11 mouse cellular contexts compared by ENCODE assay signal in genomic region chr11:101963043-101963442, GRCm38 (mm10). TPM values are rescaled to one million over a fixed set of nuclear protein-coding genes. Genes with fewer than 3 reads are reported as not detected.
DNase-seq lines count a peak whose midpoint lies in the region; ATAC-seq and TF ChIP-seq lines count a peak whose summit lies in the region.
"Had no signal": no experiment of that assay in that cellular context is flagged by ENCODE, and none has a peak within 500 bp of the region (broad histone marks: within the 10 kb centered on the region; RNA-seq: fewer than 3 reads in every experiment).

No protein-coding gene starts in this region.

- peak overlapping the region; percentile 74 for H3K4me3 ChIP-seq in gastrocnemius, adult 2 months
- H3K4me3 ChIP-seq in neural tube, embryonic 11.5 days (ENCODE audit: low read depth, low read length), result peak overlapping the region; percentile 48
- peak overlapping the region; percentile 58 for H3K4me3 ChIP-seq in limb, embryonic 13.5 days
- no peak overlapping the region for H3K4me3 ChIP-seq in stomach, embryonic 16.5 days (replicated peaks; ENCODE audit: low read length)

- peaks cover 33% of the 10 kb centered on the region for H3K27me3 ChIP-seq in neural tube, embryonic 11.5 days (ENCODE audit: control insufficient read depth, insufficient read depth, low read length)
- H3K27me3 ChIP-seq in limb, embryonic 13.5 days, result peaks cover 84% of the 10 kb centered on the region
- peaks cover 61% of the 10 kb centered on the region for H3K27me3 ChIP-seq in stomach, embryonic 16.5 days (ENCODE audit: control insufficient read depth, insufficient read depth, low read length)

- TF ChIP-seq CTCF in gastrocnemius, adult 2 months (IDR thresholded peaks at IDR 0.05), result no peak

- peaks cover 24% of the 10 kb centered on the region for H3K4me1 ChIP-seq in neural tube, embryonic 11.5 days (ENCODE audit: control insufficient read depth, insufficient read depth, low read length)
- peaks cover 24% of the 10 kb centered on the region for H3K4me1 ChIP-seq in limb, embryonic 13.5 days
- peaks cover 12% of the 10 kb centered on the region; the same call in 1 of the 2 replicates for H3K4me1 ChIP-seq in stomach, embryonic 16.5 days (ENCODE audit: control insufficient read depth, insufficient read depth, low read length)

- H3K4me2 ChIP-seq in neural tube, embryonic 11.5 days (ENCODE audit: low read depth), result peak overlapping the region; percentile 96
- H3K4me2 ChIP-seq in limb, embryonic 13.5 days (replicated peaks), result peak overlapping the region; percentile 98
- H3K4me2 ChIP-seq in stomach, embryonic 16.5 days (ENCODE audit: low read depth, low read length), result 0 out of 2 replicates have a peak overlapping the region, but pooled peaks have one; percentile 94

- no peaks in the 10 kb centered on the region for H3K36me3 ChIP-seq in neural tube, embryonic 11.5 days (ENCODE audit: control insufficient read depth, insufficient read depth, low read length)
- H3K36me3 ChIP-seq in limb, embryonic 13.5 days, result no peaks in the 10 kb centered on the region
- H3K36me3 ChIP-seq in stomach, embryonic 16.5 days (ENCODE audit: control insufficient read depth, insufficient read depth, low read length), result no peaks in the 10 kb centered on the region

- DNase-seq in gastrocnemius, adult 2 months, result no peak
- no peak for DNase-seq in gastrocnemius, adult 8-10 months (ENCODE audit: low spot score in 2 of 2)
- no peak for DNase-seq in neural tube, embryonic 11.5 days (ENCODE audit: low spot score)
- DNase-seq in neural tube, embryonic 10.5 days (ENCODE audit: extremely low spot score, low spot score), result no peak
- no peak for DNase-seq in retina, embryonic 14.5 days (ENCODE audit: low spot score)
- no peak for DNase-seq in cerebellum, adult 8-10 months
- DNase-seq: cerebellum, adult 9-11 months; gastrocnemius, postnatal 25 days had no signal

- no peak for ATAC-seq in neural tube, embryonic 11.5 days (ENCODE audit: insufficient read depth, low FRiP score, low TSS enrichment)
- ATAC-seq in limb, embryonic 13.5 days (ENCODE audit: low FRiP score, low read depth), result no peak
- ATAC-seq in stomach, embryonic 16.5 days (ENCODE audit: insufficient read depth, low FRiP score), result no peak

- under 1% methylated on average over 11 of the region's 11 CpGs for WGBS in neural tube, embryonic 11.5 days
- WGBS in limb, embryonic 13.5 days, result 1% methylated on average over 11 of the region's 11 CpGs
- WGBS in stomach, embryonic 16.5 days, result 9% methylated on average over 11 of the region's 11 CpGs

- intact Hi-C loops in gastrocnemius, adult 2 months (cut with DNase I), result no loop called here

- H3K9me3 ChIP-seq in neural tube, embryonic 11.5 days (ENCODE audit: control insufficient read depth, low read length), result no peaks in the 10 kb centered on the region
- no peaks in the 10 kb centered on the region for H3K9me3 ChIP-seq in limb, embryonic 13.5 days
- no peaks in the 10 kb centered on the region for H3K9me3 ChIP-seq in stomach, embryonic 16.5 days (replicated peaks; ENCODE audit: control insufficient read depth, low read length)

- H3K9ac ChIP-seq in neural tube, embryonic 11.5 days (ENCODE audit: low read length), result 0 out of 2 replicates have a peak overlapping the region, but pooled peaks have one; percentile 63
- H3K9ac ChIP-seq in limb, embryonic 13.5 days, result no peak overlapping the region
- H3K9ac ChIP-seq in stomach, embryonic 16.5 days (ENCODE audit: low read length), result no peak overlapping the region
- H3K9ac ChIP-seq: liver, embryonic 14.5 days had no signal

- H3K27ac ChIP-seq in gastrocnemius, adult 2 months, result no peak overlapping the region
- H3K27ac ChIP-seq in neural tube, embryonic 11.5 days (ENCODE audit: low read depth, low read length), result no peak overlapping the region
- H3K27ac ChIP-seq in limb, embryonic 13.5 days, result no peak overlapping the region
- no peak overlapping the region for H3K27ac ChIP-seq in stomach, embryonic 16.5 days (ENCODE audit: low read length)
- H3K27ac ChIP-seq: liver, embryonic 14.5 days had no signal

RNA-seq across cellular contexts. Expression of gene Sost, which starts 3.8 kb away (rescaled TPM):
- not detected for total RNA-seq in gastrocnemius, adult 2 months (2021)
- not detected for total RNA-seq in gastrocnemius, adult 8-10 months (2022)
- not detected in 2 replicates for polyA plus RNA-seq in neural tube, embryonic 11.5 days (2014; fragmentation: Nextera tagmentation; extraction: Ambion mirVana)
- polyA plus RNA-seq in limb, embryonic 13.5 days (2015; fragmentation: Nextera tagmentation; extraction: Ambion mirVana), result 0.38 TPM in 2 replicates
- not detected in 2 replicates for polyA plus RNA-seq in stomach, embryonic 16.5 days (2015; fragmentation: Nextera tagmentation; extraction: Ambion mirVana)
- total RNA-seq: gastrocnemius, postnatal 25 days had no signal

RNA-seq across cellular contexts. Expression of gene Cfap97d1, which starts 21.0 kb away (rescaled TPM):
- not detected for total RNA-seq in gastrocnemius, adult 2 months (2021)
- not detected for total RNA-seq in gastrocnemius, adult 8-10 months (2022)
- not detected in 2 replicates for polyA plus RNA-seq in neural tube, embryonic 11.5 days (2014; fragmentation: Nextera tagmentation; extraction: Ambion mirVana)
- not detected in 2 replicates for polyA plus RNA-seq in limb, embryonic 13.5 days (2015; fragmentation: Nextera tagmentation; extraction: Ambion mirVana)
- not detected in 2 replicates for polyA plus RNA-seq in stomach, embryonic 16.5 days (2015; fragmentation: Nextera tagmentation; extraction: Ambion mirVana)
- total RNA-seq: gastrocnemius, postnatal 25 days had no signal
- polyA plus RNA-seq: liver, embryonic 14.5 days had no signal

RNA-seq across cellular contexts. Expression of gene Dusp3, which starts 23.8 kb away (rescaled TPM):
- total RNA-seq in gastrocnemius, adult 2 months (2021), result 100 to 1,000 TPM; 123 to 129 TPM
- 100 to 1,000 TPM; 134 to 209 (median 172) TPM for total RNA-seq in gastrocnemius, adult 8-10 months (2022)
- polyA plus RNA-seq in neural tube, embryonic 11.5 days (2014; fragmentation: Nextera tagmentation; extraction: Ambion mirVana), result 14.0 and 15.3 TPM in 2 replicates
- polyA plus RNA-seq in limb, embryonic 13.5 days (2015; fragmentation: Nextera tagmentation; extraction: Ambion mirVana), result 18.6 and 19.4 TPM in 2 replicates
- polyA plus RNA-seq in stomach, embryonic 16.5 days (2015; fragmentation: Nextera tagmentation; extraction: Ambion mirVana), result 26.1 and 26.3 TPM in 2 replicates
